ENCODE assay signal across 8 mouse cellular contexts in the genomic region with DNA sequence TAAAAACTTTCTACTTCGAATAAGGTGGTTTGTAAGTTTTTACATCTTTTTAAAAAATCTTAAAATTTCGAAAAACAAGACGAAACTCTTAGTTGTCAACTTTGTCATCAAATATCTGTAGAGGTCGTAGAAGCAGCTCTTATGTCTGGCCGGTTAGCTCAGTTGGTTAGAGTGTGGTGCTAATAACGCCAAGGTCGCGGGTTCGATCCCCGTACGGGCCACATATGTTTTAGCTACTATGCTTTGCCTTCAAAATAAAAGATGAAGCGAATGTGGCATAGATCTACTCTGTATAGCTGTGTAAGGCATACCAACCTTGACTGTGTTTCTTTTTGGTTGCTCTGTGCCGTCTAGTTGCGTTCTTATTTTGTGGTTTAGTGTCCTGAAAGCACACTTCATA. TPM values are rescaled to one million over a fixed set of nuclear protein-coding genes. Genes with fewer than 3 reads are reported as not detected.
A peak's percentile ranks its signal among the peaks of the same experiment; 100 is the strongest.
DNase-seq lines count a peak whose midpoint lies in the region; ATAC-seq and TF ChIP-seq lines count a peak whose summit lies in the region.
"Not testable (repeated sequence)": the region's sequence is repeated elsewhere in the genome, so short reads cannot be mapped to it uniquely, and the experiment has no call there.

No protein-coding gene starts in this region.

- not testable (repeated sequence) for H3K36me3 ChIP-seq in embryonic facial prominence, embryonic 10.5 days (replicated peaks); hindbrain, embryonic 14.5 days (replicated peaks; ENCODE audit: control insufficient read depth, insufficient read depth); limb, embryonic 10.5 days; lung, embryonic 14.5 days (ENCODE audit: insufficient read depth)

- H3K9me3 ChIP-seq in embryonic facial prominence, embryonic 10.5 days; hindbrain, embryonic 14.5 days (ENCODE audit: control insufficient read depth, low read length); limb, embryonic 10.5 days (replicated peaks); lung, embryonic 14.5 days (ENCODE audit: low read depth, low read length): not testable (repeated sequence)

- TF ChIP-seq CTCF in lung, embryonic 14.5 days (IDR thresholded peaks at IDR 0.05; ENCODE audit: low read depth) = not testable (repeated sequence)

- ATAC-seq in hindbrain, embryonic 14.5 days (ENCODE audit: low FRiP score); lung, embryonic 14.5 days (ENCODE audit: insufficient read depth): not testable (repeated sequence)

- not testable (repeated sequence) for H3K27ac ChIP-seq in embryonic facial prominence, embryonic 10.5 days (replicated peaks); hindbrain, embryonic 14.5 days; limb, embryonic 10.5 days; lung, embryonic 14.5 days (ENCODE audit: low read depth)

- 6% methylated on average over 14 of the region's 14 CpGs for WGBS in embryonic facial prominence, embryonic 10.5 days
- 9% methylated on average over 14 of the region's 14 CpGs for WGBS in hindbrain, embryonic 14.5 days
- WGBS in limb, embryonic 10.5 days = 7% methylated on average over 14 of the region's 14 CpGs
- 12% methylated on average over 14 of the region's 14 CpGs for WGBS in lung, embryonic 14.5 days

- peak; percentile 83 for DNase-seq in 3T3-L1 (ENCODE audit: low read depth, low spot score)
- peak; percentile 20 for DNase-seq in MN1 (ENCODE audit: low spot score)
- DNase-seq in embryonic facial prominence, embryonic 10.5 days (ENCODE audit: low spot score) = peak; percentile 71
- DNase-seq in forelimb bud, embryonic 11.5 days (ENCODE audit: low read depth, low spot score) = peak; percentile 46
- DNase-seq in hindbrain, embryonic 14.5 days (ENCODE audit: low spot score) = not testable (repeated sequence)
- DNase-seq in limb, embryonic 10.5 days (ENCODE audit: low spot score) = peak; percentile 53
- DNase-seq in lung, embryonic 14.5 days = peak; percentile 58
- DNase-seq in retina, embryonic 14.5 days (ENCODE audit: low spot score) = peak; percentile 25

- H3K4me1 ChIP-seq in embryonic facial prominence, embryonic 10.5 days; hindbrain, embryonic 14.5 days (replicated peaks; ENCODE audit: control insufficient read depth, insufficient read depth, low read length); lung, embryonic 14.5 days (ENCODE audit: insufficient read depth): not testable (repeated sequence)
- peaks cover 15% of the 10 kb centered on the region; the same call in 1 of the 2 replicates for H3K4me1 ChIP-seq in limb, embryonic 10.5 days

- not testable (repeated sequence) for H3K9ac ChIP-seq in hindbrain, embryonic 14.5 days; lung, embryonic 14.5 days

- peaks cover 59% of the 10 kb centered on the region for H3K27me3 ChIP-seq in embryonic facial prominence, embryonic 10.5 days (replicated peaks; ENCODE audit: low read depth, poor library complexity, severe bottlenecking)
- H3K27me3 ChIP-seq in hindbrain, embryonic 14.5 days (ENCODE audit: control insufficient read depth, insufficient read depth, low read length) = peaks cover 58% of the 10 kb centered on the region
- peaks cover 32% of the 10 kb centered on the region for H3K27me3 ChIP-seq in limb, embryonic 10.5 days (ENCODE audit: low read depth, poor library complexity, severe bottlenecking)
- H3K27me3 ChIP-seq in lung, embryonic 14.5 days (ENCODE audit: insufficient read depth, low read length) = peaks cover 23% of the 10 kb centered on the region; the same call in 1 of the 2 replicates

- peak overlapping the region; percentile 64 for H3K4me3 ChIP-seq in embryonic facial prominence, embryonic 10.5 days
- H3K4me3 ChIP-seq in hindbrain, embryonic 14.5 days (replicated peaks; ENCODE audit: low read length); lung, embryonic 14.5 days (ENCODE audit: low read depth, low read length): not testable (repeated sequence)
- H3K4me3 ChIP-seq in limb, embryonic 10.5 days = peak overlapping the region; percentile 60

- H3K4me2 ChIP-seq in hindbrain, embryonic 14.5 days (replicated peaks) = peak overlapping the region; percentile 72; the same call in 1 of the 2 replicates
- H3K4me2 ChIP-seq in lung, embryonic 14.5 days = peak overlapping the region; percentile 84

RNA-seq across cellular contexts. Expression of gene Abt1, which starts 26.8 kb away (rescaled TPM):
- polyA plus RNA-seq in embryonic facial prominence, embryonic 10.5 days (2016; fragmentation: Nextera tagmentation; extraction: Ambion mirVana) = 15.0 and 15.6 TPM in 2 replicates
- polyA plus RNA-seq in hindbrain, embryonic 14.5 days (2014; fragmentation: Nextera tagmentation; extraction: Ambion mirVana) = 8.5 and 8.9 TPM in 2 replicates
- polyA plus RNA-seq in limb, embryonic 10.5 days (2016; fragmentation: Nextera tagmentation; extraction: Ambion mirVana) = 16.9 and 17.1 TPM in 2 replicates
- 12.7 and 13.5 TPM in 2 replicates for polyA plus RNA-seq in lung, embryonic 14.5 days (2014; fragmentation: Nextera tagmentation; extraction: Ambion mirVana)

RNA-seq across cellular contexts. Expression of gene Zfp322a, which starts 27.9 kb away (rescaled TPM):
- 59.9 and 60.6 TPM in 2 replicates for polyA plus RNA-seq in embryonic facial prominence, embryonic 10.5 days (2016; fragmentation: Nextera tagmentation; extraction: Ambion mirVana)
- 48.8 and 52.0 TPM in 2 replicates for polyA plus RNA-seq in hindbrain, embryonic 14.5 days (2014; fragmentation: Nextera tagmentation; extraction: Ambion mirVana)
- polyA plus RNA-seq in limb, embryonic 10.5 days (2016; fragmentation: Nextera tagmentation; extraction: Ambion mirVana) = 55.7 and 69.0 TPM in 2 replicates
- polyA plus RNA-seq in lung, embryonic 14.5 days (2014; fragmentation: Nextera tagmentation; extraction: Ambion mirVana) = 54.5 and 59.3 TPM in 2 replicates
